ENCODE assay signal across 31 mouse cellular contexts in genomic region chr3:49527642-49528041, GRCm38 (mm10).
"Had no signal": no experiment of that assay in that cellular context is flagged by ENCODE, and none has a peak within 500 bp of the region (broad histone marks: within the 10 kb centered on the region; RNA-seq: fewer than 3 reads in every experiment).

No protein-coding gene starts in this region.

- H3K4me1 ChIP-seq: limb, embryonic 10.5 days; limb, embryonic 12.5 days; limb, embryonic 13.5 days; limb, embryonic 15.5 days; liver, embryonic 12.5 days; liver, embryonic 13.5 days; liver, embryonic 15.5 days; lung, embryonic 15.5 days; megakaryocyte, embryonic 14.5 days; midbrain, embryonic 10.5 days; midbrain, embryonic 12.5 days; neural tube, embryonic 12.5 days had no signal

- ATAC-seq: liver, embryonic 12.5 days; liver, postnatal 0 days; lung, postnatal 0 days; midbrain, embryonic 15.5 days; midbrain, embryonic 16.5 days had no signal

- H3K27me3 ChIP-seq: limb, embryonic 12.5 days; limb, embryonic 13.5 days; limb, embryonic 15.5 days; liver, embryonic 12.5 days; liver, embryonic 13.5 days; liver, embryonic 15.5 days; lung, embryonic 15.5 days; megakaryocyte, embryonic 14.5 days; midbrain, embryonic 12.5 days; midbrain, embryonic 15.5 days; neural tube, embryonic 12.5 days had no signal

- H3K4me3 ChIP-seq: left cerebral cortex, adult 2 months; limb, embryonic 10.5 days; limb, embryonic 12.5 days; limb, embryonic 13.5 days; limb, embryonic 15.5 days; liver, embryonic 12.5 days; liver, embryonic 13.5 days; liver, embryonic 15.5 days; lung, embryonic 15.5 days; megakaryocyte, embryonic 14.5 days; midbrain, embryonic 10.5 days; midbrain, embryonic 12.5 days; midbrain, embryonic 15.5 days; myocyte; neural tube, embryonic 12.5 days had no signal

- DNase-seq: left cerebral cortex, postnatal 4 days; liver; liver, embryonic 13.5 days; liver, postnatal 0 days; lung, adult 18-20 months; lung, adult 2 months; lung, embryonic 14.5 days; lung, postnatal 10 days; lung, postnatal 14 days; lung, postnatal 36 days; lung, postnatal 4 days; midbrain, embryonic 14.5 days had no signal

- H3K36me3 ChIP-seq: limb, embryonic 10.5 days; limb, embryonic 12.5 days; limb, embryonic 13.5 days; limb, embryonic 15.5 days; liver, embryonic 12.5 days; liver, embryonic 13.5 days; liver, embryonic 15.5 days; lung, embryonic 15.5 days; midbrain, embryonic 10.5 days; midbrain, embryonic 12.5 days; midbrain, embryonic 15.5 days; neural tube, embryonic 12.5 days had no signal

- H3K4me2 ChIP-seq: limb, embryonic 12.5 days; limb, embryonic 13.5 days; limb, embryonic 15.5 days; liver, embryonic 11.5 days; liver, embryonic 12.5 days; liver, embryonic 13.5 days; liver, embryonic 15.5 days; lung, embryonic 14.5 days; lung, embryonic 15.5 days; midbrain, embryonic 12.5 days; midbrain, embryonic 15.5 days; neural tube, embryonic 12.5 days had no signal

- H3K27ac ChIP-seq: left cerebral cortex, adult 2 months; limb, embryonic 10.5 days; limb, embryonic 12.5 days; limb, embryonic 13.5 days; limb, embryonic 15.5 days; liver, embryonic 12.5 days; liver, embryonic 13.5 days; liver, embryonic 14.5 days; liver, embryonic 15.5 days; lung, embryonic 15.5 days; macrophage; midbrain, embryonic 10.5 days; midbrain, embryonic 12.5 days; midbrain, embryonic 15.5 days; neural tube, embryonic 12.5 days had no signal

- H3K9ac ChIP-seq: limb, embryonic 12.5 days; limb, embryonic 13.5 days; limb, embryonic 15.5 days; liver, embryonic 12.5 days; liver, embryonic 13.5 days; liver, embryonic 14.5 days; liver, embryonic 15.5 days; liver, postnatal 0 days; lung, embryonic 14.5 days; lung, embryonic 15.5 days; midbrain, embryonic 12.5 days; midbrain, embryonic 15.5 days; neural tube, embryonic 12.5 days had no signal

- H3K9me3 ChIP-seq: limb, embryonic 10.5 days; limb, embryonic 12.5 days; limb, embryonic 13.5 days; limb, embryonic 15.5 days; liver, embryonic 12.5 days; liver, embryonic 13.5 days; liver, embryonic 15.5 days; lung, embryonic 15.5 days; megakaryocyte, embryonic 14.5 days; midbrain, embryonic 10.5 days; midbrain, embryonic 12.5 days; midbrain, embryonic 15.5 days; neural tube, embryonic 12.5 days had no signal
